Mouse (Mus musculus): ENCODE measurements around the gene Gm28308. TPM values are rescaled to one million over a fixed set of nuclear protein-coding genes. Genes with fewer than 3 reads are reported as not detected.

The Gm28308 gene
- polyA plus RNA-seq, 1 experiment: not detected

- no peak for DNase-seq (ENCODE audit: low read depth in 1 of 2, low spot score in 2 of 2)
- H3K4me3 ChIP-seq (ENCODE audit: extremely low read depth, insufficient read depth, insufficient read length): no peak overlapping the region
- 36% methylated on average over 11 of the region's 11 CpGs for WGBS
- no peaks in the 10 kb centered on the region for H3K36me3 ChIP-seq (ENCODE audit: control insufficient read depth, insufficient read depth, low read length)
- TF ChIP-seq CTCF (IDR thresholded peaks at IDR 0.05; ENCODE audit: extremely low read depth, insufficient read depth, insufficient read length, insufficient replicate concordance) (no peak), POLR2A (IDR thresholded peaks at IDR 0.05; ENCODE audit: low read depth, low read length) (no peak)
- H3K27ac ChIP-seq (ENCODE audit: insufficient read depth, low read length): no peak overlapping the region
- peaks cover 55% of the 10 kb centered on the region for H3K27me3 ChIP-seq (ENCODE audit: control insufficient read depth, insufficient read depth, low read length)
- peaks cover 17% of the 10 kb centered on the region for H3K4me1 ChIP-seq (ENCODE audit: control insufficient read depth, insufficient read depth, insufficient read length)
These were observed 14.5 kb upstream of the Gm28308 start for GRCm38 (mm10) chr6:52227470-52228222.

GRCm38 (mm10) chr6:52226569-52227257 lies 13.6 kb upstream of the Gm28308 start:
- TF ChIP-seq POLR2A (IDR thresholded peaks at IDR 0.05; ENCODE audit: low read depth, low read length) (no peak), CTCF (IDR thresholded peaks at IDR 0.05; ENCODE audit: extremely low read depth, insufficient read depth, insufficient read length, insufficient replicate concordance) (no peak)
- Histone ChIP-seq H3K27ac (ENCODE audit: insufficient read depth, low read length) (no peak overlapping the region), H3K36me3 (ENCODE audit: control insufficient read depth, insufficient read depth, low read length) (no peaks in the 10 kb centered on the region), H3K4me3 (ENCODE audit: extremely low read depth, insufficient read depth, insufficient read length) (no peak overlapping the region), H3K27me3 (ENCODE audit: control insufficient read depth, insufficient read depth, low read length) (peaks cover 54% of the 10 kb centered on the region), H3K4me1 (ENCODE audit: control insufficient read depth, insufficient read depth, insufficient read length) (peaks cover 15% of the 10 kb centered on the region; the same call in 1 of the 2 replicates)
- WGBS: 10% methylated on average over 26 of the region's 26 CpGs
- DNase-seq (ENCODE audit: low read depth in 1 of 2, low spot score in 2 of 2): no peak

DNA sequence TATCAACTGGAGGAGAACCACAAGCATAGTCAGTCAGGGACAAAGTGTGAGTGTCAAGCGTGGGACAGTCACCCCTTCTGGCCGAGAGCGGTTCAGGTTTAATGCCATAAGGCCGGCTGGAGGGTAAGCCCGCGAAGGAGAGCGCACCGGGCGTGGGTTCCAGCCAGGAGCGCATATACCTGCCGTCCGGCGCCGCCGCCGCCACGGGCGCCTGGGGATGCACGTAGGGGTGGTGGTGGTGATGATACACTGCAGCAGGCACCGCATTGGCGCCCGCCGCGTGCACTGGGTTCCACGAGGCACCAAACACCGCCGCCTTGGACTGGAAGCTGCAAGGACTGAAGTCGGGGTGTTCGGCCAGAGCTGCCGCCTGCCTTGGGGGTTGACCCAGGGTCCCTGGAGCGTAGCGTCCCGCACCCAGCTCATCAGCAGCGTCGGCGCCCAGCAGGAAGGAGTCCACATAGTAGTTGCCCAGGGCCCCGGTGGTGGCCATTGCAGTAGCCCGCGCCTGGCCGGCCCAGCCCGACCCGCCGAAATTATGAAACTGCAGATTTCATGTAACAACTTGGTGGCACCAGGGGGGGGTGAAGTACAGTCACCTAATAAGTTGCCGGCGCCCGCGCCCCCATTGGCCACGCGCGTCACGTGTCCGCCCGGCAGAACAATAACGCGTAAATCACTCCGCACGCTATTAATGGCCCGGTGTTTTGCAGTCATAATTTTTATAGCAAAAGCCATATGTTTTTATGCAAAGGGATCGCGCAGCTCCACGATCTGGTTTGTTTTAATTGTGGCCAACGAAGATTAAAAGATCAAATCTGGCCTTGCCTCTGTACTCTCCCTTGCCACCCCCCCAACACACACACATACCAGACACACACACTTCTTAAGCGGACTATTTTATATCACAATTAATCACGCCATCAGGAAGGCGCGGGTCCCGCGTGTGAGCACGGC lies 12.8 kb upstream of the Gm28308 start:
- H3K4me1 ChIP-seq (ENCODE audit: control insufficient read depth, insufficient read depth, insufficient read length): peaks cover 15% of the 10 kb centered on the region; the same call in 1 of the 2 replicates
- no peak for DNase-seq (ENCODE audit: low read depth in 1 of 2, low spot score in 2 of 2)
- H3K27ac ChIP-seq (ENCODE audit: insufficient read depth, low read length): no peak overlapping the region
- H3K36me3 ChIP-seq (ENCODE audit: control insufficient read depth, insufficient read depth, low read length): no peaks in the 10 kb centered on the region
- H3K4me3 ChIP-seq (ENCODE audit: extremely low read depth, insufficient read depth, insufficient read length): peak overlapping the region; percentile 2; the same call in 1 of the 2 replicates
- TF ChIP-seq CTCF (IDR thresholded peaks at IDR 0.05; ENCODE audit: extremely low read depth, insufficient read depth, insufficient read length, insufficient replicate concordance) (no peak), POLR2A (IDR thresholded peaks at IDR 0.05; ENCODE audit: low read depth, low read length) (no peak)
- peaks cover 56% of the 10 kb centered on the region for H3K27me3 ChIP-seq (ENCODE audit: control insufficient read depth, insufficient read depth, low read length)
- under 1% methylated on average over 69 of the region's 69 CpGs for WGBS

GRCm38 (mm10) chr6:52224895-52225611 lies 11.9 kb upstream of the Gm28308 start:
- Histone ChIP-seq H3K27me3 (ENCODE audit: control insufficient read depth, insufficient read depth, low read length) (peaks cover 53% of the 10 kb centered on the region), H3K27ac (ENCODE audit: insufficient read depth, low read length) (no peak overlapping the region), H3K4me1 (ENCODE audit: control insufficient read depth, insufficient read depth, insufficient read length) (peaks cover 14% of the 10 kb centered on the region; the same call in 1 of the 2 replicates), H3K4me3 (ENCODE audit: extremely low read depth, insufficient read depth, insufficient read length) (peak overlapping the region; percentile 2; the same call in 1 of the 2 replicates), H3K36me3 (ENCODE audit: control insufficient read depth, insufficient read depth, low read length) (no peaks in the 10 kb centered on the region)
- no peak for DNase-seq (ENCODE audit: low read depth in 1 of 2, low spot score in 2 of 2)
- WGBS: under 1% methylated on average over 36 of the region's 36 CpGs
- no peak for TF ChIP-seq POLR2A (IDR thresholded peaks at IDR 0.05; ENCODE audit: low read depth, low read length)
- no peak for TF ChIP-seq CTCF (IDR thresholded peaks at IDR 0.05; ENCODE audit: extremely low read depth, insufficient read depth, insufficient read length, insufficient replicate concordance)

GRCm38 (mm10) chr6:52223939-52224760 lies 11.0 kb upstream of the Gm28308 start:
- no peak for DNase-seq (ENCODE audit: low read depth in 1 of 2, low spot score in 2 of 2)
- peaks cover 7% of the 10 kb centered on the region; the same call in 1 of the 2 replicates for H3K4me1 ChIP-seq (ENCODE audit: control insufficient read depth, insufficient read depth, insufficient read length)
- no peak overlapping the region for H3K4me3 ChIP-seq (ENCODE audit: extremely low read depth, insufficient read depth, insufficient read length)
- no peaks in the 10 kb centered on the region for H3K36me3 ChIP-seq (ENCODE audit: control insufficient read depth, insufficient read depth, low read length)
- TF ChIP-seq POLR2A (IDR thresholded peaks at IDR 0.05; ENCODE audit: low read depth, low read length) (no peak), CTCF (IDR thresholded peaks at IDR 0.05; ENCODE audit: extremely low read depth, insufficient read depth, insufficient read length, insufficient replicate concordance) (no peak)
- WGBS: 8% methylated on average over 24 of the region's 24 CpGs
- H3K27me3 ChIP-seq (ENCODE audit: control insufficient read depth, insufficient read depth, low read length): peaks cover 51% of the 10 kb centered on the region
- no peak overlapping the region for H3K27ac ChIP-seq (ENCODE audit: insufficient read depth, low read length)
